Mouse (Mus musculus): ENCODE data around the gene Uvrag.

DNA sequence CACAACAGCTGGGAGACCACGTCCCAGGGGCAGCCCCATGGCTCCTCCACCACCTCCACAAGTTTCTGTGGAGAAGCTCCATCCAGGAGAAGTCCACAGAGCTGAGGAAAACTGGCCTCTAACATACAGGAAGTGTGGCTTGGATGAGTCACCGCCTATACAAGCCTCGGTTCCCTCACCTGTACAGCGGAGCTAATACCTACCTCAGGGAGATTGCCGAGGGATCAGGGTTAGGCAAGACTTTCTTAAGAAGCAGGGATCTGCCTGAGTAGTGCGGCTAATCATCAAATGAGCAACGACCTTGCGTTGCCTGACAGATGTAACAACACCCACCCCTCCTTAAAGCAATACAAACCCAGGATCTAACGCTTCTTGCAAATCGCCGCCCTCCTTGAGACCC is 34.2 kb upstream of the Uvrag start:
- no peak for TF ChIP-seq POLR2A (IDR thresholded peaks at IDR 0.05; ENCODE audit: low read depth, low read length)
- no peak for TF ChIP-seq CTCF (IDR thresholded peaks at IDR 0.05; ENCODE audit: borderline replicate concordance, insufficient read depth, low read length)
